Mouse (Mus musculus): Measurements from ENCODE around the gene Fsd1.

Gene Fsd1

DNA sequence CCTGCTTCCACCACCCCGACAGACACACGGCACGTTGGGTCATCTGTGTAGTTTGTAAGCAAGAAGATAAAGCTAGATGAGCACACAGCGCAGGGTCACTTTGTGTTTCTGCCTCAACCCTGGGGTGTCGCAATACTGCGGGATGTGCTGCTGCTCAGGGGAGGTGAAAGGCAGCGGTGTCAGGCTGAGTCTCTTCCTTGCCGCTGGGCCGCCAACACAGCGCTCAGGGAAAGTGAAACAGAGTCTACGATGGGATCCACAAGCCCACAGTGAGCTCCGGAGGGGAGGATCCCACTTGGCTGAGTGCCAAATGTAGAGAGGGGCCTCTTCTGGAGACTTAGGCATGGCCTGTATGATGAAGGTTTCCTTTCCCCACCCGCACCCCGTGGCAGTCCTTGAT is 23.1 kb upstream of the Fsd1 start:
- no peak for DNase-seq

DNA sequence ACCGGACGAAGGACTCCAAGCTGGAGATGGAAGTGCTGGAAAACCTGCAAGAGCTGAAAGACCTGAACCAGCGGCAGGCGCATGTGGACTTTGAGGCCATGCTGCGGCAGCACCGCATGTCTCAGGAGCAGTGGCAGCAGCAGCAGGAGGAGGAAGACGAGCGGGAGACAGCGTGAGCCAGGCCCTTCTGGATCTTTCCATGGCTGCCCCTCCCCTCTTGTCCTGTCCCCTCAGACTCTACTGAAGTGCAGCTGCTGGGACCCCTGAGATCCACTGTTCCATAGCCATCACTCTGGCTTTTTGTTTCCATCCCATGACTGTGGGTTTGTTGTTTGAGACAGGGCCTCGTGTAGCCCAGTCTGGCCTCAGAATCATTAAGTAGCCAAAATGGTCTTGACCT is 21.8 kb upstream of the Fsd1 start:
- no peak for DNase-seq

- DNase-seq: no peak
Measured at GRCm38 (mm10) chr17:55964996-55965395, 21.3 kb upstream of the Fsd1 start.

DNA sequence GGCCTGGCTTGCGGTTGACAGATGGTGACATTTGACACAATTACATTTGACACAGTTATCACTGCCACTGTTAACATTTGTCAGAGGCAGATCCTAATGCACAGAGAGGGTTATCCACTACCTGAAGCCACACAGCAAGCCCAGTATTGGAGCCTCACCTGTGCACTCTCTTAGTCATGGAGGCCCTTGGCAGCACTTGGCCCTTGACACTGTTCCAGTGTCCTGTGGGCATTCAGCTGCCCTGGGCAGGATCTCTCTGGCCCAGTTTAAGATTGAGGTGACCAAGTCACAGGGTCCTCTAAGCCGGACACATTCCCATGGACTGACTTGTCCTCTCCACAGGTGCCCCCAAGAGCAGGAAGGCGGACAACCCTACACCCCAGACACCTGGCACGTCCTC is 19.1 kb upstream of the Fsd1 start:
- DNase-seq: no peak

DNA sequence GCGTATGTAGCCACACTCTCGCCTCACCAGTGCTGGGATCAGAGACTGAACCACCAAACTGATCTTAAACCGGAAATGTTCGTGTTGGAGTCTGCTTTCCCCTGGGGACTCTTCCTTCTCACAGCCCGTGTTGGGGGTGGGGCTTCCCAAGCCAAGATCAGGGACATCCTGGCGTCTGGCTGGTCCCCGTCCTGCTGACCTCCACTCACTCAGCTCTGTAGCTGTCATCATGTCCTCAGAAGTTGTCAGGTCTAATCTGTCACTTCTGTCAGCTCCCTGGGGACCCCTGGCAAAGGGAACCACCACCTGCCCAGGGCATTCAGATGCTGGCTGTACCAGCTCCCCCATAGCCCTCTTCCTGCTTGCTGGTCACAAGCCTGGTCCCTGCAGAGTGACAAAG is 18.1 kb upstream of the Fsd1 start:
- peak; percentile 32 for DNase-seq

DNA sequence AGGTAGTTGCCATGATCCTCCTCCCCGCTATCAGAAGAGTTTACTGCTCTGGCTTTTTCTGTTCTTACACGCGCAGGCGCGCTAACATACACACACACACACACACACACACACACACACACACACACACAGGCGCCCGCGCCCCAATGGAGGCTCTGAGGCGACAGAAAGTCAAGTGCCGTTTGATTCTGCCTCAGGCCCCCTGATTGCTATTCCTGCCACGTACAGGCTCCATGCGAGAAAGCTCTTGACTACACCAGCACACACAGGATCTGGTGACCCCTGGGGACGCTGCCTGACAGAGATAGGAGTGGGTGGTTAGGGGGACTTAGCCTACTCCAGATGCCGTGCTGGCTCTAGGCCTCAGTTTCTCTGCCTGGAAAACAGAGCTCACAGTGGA is 16.7 kb upstream of the Fsd1 start:
- DNase-seq: peak; percentile 47

DNA sequence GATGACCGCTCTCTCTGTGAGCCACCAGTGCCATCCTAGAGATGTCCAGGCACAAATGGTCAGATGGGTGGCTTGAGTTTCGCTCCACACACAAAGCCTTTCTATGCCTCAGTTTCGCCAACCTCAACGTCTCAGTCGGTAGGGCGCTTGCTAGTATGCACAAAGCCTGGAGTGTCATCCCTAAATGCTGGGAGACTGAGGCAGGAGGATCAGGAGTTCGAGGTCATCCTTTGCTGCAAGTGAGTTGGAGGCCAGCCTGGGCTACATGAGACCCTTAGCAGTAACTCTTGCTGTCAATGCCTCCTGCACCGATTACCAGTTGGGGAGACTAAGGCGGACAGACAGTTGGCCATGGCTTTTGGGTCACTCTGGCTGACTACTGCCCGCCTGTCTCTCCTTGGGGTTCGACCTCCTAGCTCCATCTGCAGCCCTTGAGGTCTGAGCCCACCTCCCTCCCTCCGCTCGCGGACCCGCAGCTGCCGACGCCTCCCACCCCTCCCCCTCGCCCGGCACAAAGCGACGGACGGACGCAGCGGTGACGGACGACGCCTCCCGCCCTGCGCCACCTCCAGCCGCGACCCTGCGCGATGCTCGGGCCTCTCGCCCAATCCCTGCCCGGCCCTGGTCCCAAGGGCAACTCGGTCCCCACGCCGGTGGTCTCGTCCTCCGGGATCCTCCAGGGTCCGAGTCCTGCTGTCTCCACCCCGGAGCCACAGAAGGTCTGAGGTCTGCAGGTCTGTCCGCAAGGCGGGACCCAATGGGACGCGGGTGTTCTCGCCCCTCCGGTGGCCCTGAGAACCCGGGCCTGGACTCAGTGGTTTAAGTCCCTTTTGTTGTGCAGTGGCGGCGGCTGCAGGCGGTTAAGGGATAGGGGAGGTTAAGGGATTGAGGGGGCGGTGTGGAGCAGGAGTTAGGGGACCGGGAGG is 16.1 kb upstream of the Fsd1 start, which contains the start of gene Shd:
Gene Shd (plus strand): TSS at position 502 of the 926 bp plus-strand sequence.
- DNase-seq: peak; percentile 30

GRCm38 (mm10) chr17:55971453-55971852 is 14.9 kb upstream of the Fsd1 start:
- no peak for DNase-seq

GRCm38 (mm10) chr17:55976255-55976862 is 9.9 kb upstream of the Fsd1 start:
- peak; percentile 83 for DNase-seq

GRCm38 (mm10) chr17:55977301-55977700 is 9.0 kb upstream of the Fsd1 start:
- DNase-seq: no peak

DNA sequence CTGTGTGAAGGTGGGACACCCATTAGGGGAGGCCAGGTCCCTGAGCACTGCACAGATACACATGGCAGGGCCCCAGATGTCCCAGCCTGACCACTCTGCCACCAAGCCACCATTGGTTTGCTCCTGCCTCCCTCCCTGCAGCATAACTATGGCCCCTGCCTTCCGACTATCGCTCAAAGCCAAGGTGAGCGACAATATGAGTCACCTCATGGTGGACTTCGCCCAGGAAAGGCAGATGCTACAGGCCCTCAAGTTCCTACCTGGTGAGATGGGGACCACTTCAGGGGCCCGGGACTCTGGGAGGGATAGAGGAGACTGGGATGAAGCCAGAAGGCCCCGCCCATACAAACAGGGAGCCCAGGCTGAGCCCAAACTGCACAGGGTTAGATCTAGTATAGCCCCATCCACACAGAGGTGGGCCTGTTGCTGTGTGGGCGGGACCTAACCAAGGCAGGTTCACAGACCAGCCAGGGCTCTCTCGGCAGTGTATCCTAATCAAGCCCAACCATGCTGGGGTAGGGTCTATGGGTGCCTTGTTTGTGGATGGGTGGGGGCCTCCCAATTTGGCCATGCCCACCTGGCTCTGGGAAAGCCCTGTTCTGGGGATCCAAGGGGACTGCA is 4.1 kb downstream of the Fsd1 start:
- DNase-seq: no peak

- DNase-seq: peak; percentile 79
Measured at GRCm38 (mm10) chr17:55996007-55996406, 9.7 kb downstream of the Fsd1 start.

DNA sequence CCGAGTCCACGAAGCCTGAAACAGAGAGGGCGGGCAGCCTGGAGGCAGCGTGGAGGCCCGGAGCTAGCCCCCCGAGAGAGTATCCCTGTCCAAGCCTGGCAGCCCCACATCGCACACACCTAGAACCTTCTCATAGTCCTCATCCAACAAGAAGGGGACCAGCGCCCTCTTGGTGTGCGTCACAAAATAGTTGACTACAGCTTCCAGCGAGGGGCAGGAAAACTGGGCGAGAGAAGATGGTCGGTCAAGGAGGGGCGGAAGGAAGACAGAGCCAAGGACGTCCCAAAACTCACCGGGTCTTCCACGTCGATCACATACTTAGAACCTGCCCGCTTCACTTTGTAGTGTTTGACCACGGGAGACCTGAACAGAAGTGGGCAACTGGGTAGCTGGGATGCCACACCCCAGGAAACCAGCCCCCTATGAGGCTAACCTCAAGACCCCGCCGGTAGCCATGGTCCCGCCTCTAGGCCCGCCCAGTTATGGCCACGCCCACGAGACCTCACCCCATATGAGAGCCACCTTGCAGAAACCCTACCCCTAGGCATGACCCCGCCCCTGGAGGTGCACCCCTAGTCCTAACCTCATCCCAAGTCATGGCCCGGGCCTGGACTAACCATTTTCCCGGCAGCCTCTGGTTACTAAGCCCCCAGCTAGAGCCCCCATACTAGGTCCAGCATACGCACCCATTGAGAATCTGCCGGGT is 13.6 kb downstream of the Fsd1 start:
- no peak for DNase-seq

DNA sequence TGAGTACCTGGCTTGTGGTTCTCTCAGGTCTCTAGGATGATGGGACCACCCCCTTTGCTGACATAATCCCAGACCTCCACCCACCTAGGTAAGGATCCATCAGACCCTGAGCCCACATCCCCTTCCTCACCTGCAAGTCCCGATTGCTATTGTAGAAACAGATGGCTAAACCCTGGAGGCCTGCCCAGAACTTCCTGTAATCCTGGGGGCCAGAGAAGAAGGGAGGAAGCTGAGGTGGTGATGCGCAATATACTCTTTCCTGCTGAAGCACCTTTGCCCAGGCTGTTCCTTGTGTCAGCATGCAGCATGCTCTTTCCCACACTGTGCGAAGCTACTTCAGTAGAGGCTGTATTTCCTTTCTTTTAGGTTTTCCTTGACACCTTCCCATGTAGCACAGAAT is 16.7 kb downstream of the Fsd1 start:
- DNase-seq: no peak

- DNase-seq: peak; percentile 64
Measured at GRCm38 (mm10) chr17:56005415-56006061, 19.2 kb downstream of the Fsd1 start, which contains the start of the genes Stap2 and Mpnd. Gene Stap2, minus strand, starts transcription at chr17:56005584. Gene Mpnd, plus strand, starts transcription at chr17:56005711.

- DNase-seq: no peak
Measured at GRCm38 (mm10) chr17:56006956-56007355, 20.6 kb downstream of the Fsd1 start.

- no peak for DNase-seq
Measured at GRCm38 (mm10) chr17:56007444-56008355, 21.4 kb downstream of the Fsd1 start.

DNA sequence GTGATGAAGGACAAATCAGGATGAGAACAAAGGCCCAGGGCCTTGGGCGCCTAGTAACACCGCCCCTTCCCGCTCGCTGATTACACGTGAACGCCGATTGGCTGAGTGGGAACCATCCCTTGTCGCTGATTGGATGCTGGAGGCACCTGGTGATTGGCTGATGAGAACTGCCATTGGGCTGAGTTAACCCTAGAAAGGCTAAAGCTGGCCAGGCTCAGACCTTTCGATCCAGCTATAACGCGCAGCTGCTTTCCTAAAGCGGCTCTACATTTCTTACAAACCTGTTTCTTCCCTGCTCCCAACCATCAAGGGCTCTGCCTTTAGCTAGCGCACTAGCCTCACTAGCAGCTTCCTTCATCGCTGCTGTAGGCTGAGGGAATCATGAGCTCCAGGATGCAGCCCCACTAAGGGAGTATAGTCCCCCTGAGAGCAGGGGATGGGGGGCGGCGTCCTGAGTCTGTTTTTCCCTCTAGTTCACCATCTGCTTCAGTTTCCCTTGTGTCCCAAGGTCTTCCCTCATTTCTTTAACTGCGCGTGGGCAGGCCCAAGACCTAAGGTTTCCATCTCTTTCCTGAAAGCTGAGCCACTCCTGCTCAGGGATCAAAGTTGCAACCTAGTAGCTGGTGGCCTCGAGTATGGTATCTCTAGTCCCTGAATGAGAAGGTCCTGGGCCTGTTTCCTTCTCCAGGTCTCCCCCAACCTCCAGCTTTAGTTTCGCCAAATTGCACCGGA is 22.2 kb downstream of the Fsd1 start:
- peak; percentile 89 for DNase-seq

DNA sequence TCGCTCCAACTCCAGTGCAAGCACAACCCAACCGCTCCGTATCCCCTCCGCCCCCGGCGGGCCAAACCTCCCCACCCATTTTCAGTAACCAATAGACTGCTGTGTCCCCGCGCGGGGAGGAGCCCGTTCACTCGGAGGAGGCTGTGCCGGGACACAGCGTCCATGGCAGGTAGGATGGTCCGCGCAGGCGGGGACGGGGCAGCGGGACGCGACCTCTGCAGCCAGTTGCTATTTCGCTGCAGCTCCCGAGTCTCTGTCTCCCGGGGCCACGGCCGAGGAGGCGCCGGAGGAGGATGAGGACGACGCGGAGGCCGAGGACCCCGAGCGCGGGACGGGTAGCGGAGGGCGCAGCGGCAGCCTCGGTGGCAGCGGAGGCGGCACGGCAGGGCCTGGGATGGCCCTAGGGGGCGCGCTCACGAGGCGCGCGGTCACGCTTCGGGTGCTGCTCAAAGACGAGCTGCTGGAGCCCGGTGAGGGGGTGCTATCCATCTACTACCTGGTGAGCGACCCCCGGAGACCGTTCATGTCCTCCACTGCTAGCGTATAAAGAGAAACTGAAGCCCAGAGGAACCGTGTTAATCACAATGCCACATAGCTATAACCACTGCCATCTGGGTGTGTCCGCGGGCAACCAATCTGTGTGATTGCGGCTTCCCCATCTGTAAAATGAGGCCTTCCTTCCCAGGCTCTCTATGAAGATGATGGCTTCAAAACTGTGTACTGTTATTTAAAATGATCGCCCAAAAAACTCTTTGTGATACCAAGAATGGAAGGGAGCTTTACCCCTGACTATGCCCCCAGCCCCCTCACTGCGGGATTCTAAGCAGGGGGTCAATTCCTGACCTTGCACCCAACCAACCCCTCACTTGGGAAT is 23.0 kb downstream of the Fsd1 start:
- peak; percentile 94 for DNase-seq

DNA sequence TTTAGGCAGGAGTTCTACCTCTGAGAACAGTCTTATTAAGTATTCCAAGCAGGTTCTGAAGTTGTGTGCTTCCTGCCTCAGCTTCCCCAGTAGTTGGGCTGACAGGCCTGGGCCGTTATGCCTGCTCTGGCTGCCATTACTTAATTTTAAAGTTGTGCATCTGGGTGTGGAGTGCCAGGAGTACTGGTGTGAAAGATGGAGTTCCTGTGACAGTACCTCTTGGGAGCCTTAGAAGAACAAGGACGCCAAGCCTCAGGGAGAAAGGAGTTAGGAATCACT is 23.6 kb downstream of the Fsd1 start:
- no peak for DNase-seq

Measured in kidney, adult 18-20 months (tissue).